Mouse (Mus musculus) liver, embryonic 15.5 days (tissue): Measurements from ENCODE around the gene Adipoq. TPM values are rescaled to one million over a fixed set of nuclear protein-coding genes. Genes with fewer than 3 reads are reported as not detected.
"Not testable (repeated sequence)": the region's sequence is repeated elsewhere in the genome, so short reads cannot be mapped to it uniquely, and the experiment has no call there.

Experiments used
- ATAC-seq: fragments of 200-750 bp; cut with Nextera tagmentation; 2 replicates; pipeline ENCODE4 v1.8.0; 2017; ENCODE audit warnings: moderate number of reproducible peaks, mild to moderate bottlenecking, moderate library complexity; ENCODE audit not compliant: insufficient read depth
- H3K27ac ChIP-seq: fragments of 300-500 bp; sonication (generic); replicated peaks from 2 replicates; pipeline ENCODE4 v1.5.1; 2015; ENCODE audit warnings: mild to moderate bottlenecking, inconsistent platforms
- H3K27me3 ChIP-seq: fragments of 300-500 bp; sonication (generic); 2 replicates; pipeline ENCODE4 v1.6.1; 2015; ENCODE audit warnings: mild to moderate bottlenecking, inconsistent platforms
- H3K36me3 ChIP-seq: fragments of 300-500 bp; sonication (generic); replicated peaks from 2 replicates; pipeline ENCODE4 v1.6.1; 2015; ENCODE audit warnings: moderate library complexity, mild to moderate bottlenecking, inconsistent platforms
- H3K4me1 ChIP-seq: fragments of 300-500 bp; sonication (generic); replicated peaks from 2 replicates; pipeline ENCODE4 v1.6.1; 2015; ENCODE audit warnings: inconsistent platforms
- H3K4me2 ChIP-seq: fragments of 300-500 bp; sonication (generic); 2 replicates; pipeline ENCODE4 v1.6.1; 2015; ENCODE audit warnings: moderate library complexity, mild to moderate bottlenecking, inconsistent platforms
- H3K4me3 ChIP-seq: fragments of 300-500 bp; sonication (generic); replicated peaks from 2 replicates; pipeline ENCODE4 v1.5.1; 2015; ENCODE audit warnings: mild to moderate bottlenecking, inconsistent platforms
- H3K9ac ChIP-seq: fragments of 300-500 bp; sonication (generic); 2 replicates; pipeline ENCODE4 v1.6.1; 2015; ENCODE audit warnings: moderate library complexity, mild to moderate bottlenecking, inconsistent platforms
- H3K9me3 ChIP-seq: fragments of 300-500 bp; sonication (generic); replicated peaks from 2 replicates; pipeline ENCODE4 v1.6.1; 2016; ENCODE audit warnings: inconsistent platforms
- WGBS: fragments of 180-500 bp; shearing (Covaris S2); methylation state at CpG from one replicate; pipeline ENCODE4 v1.1.7; 2015; ENCODE audit warnings: mixed read lengths; ENCODE audit not compliant: insufficient replicate concordance; 5-methylcytosine and 5-hydroxymethylcytosine counted together
- polyA plus RNA-seq: library from polyadenylated mRNA; unstranded; fragments of >200 nt; fragmentation: Nextera tagmentation; extraction: Ambion mirVana; gene quantifications from 2 replicates; pipeline ENCODE4 v1.2.1, GENCODE M21; 2015

Adipoq gene
- polyA plus RNA-seq, 1 experiment from 2014 or later = not detected

DNA sequence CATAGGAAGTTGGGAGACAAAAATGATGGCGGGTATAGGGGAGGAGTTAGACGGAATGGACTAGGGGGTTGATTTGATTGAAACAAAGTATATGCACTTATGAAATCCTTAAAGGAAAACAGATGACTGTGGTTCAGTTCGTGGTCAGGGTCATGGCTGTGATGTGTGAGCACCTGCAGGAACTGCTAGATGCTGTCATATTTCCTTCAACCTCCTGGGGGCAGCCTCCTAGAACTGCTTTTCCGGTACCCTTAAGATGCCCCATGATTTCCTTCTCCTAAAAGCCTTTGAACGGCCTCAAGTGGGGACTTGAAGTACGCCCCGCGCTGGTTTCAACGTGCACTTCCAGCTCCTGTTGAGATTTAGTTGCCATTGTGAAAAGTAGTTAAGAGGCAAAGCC lies 19.1 kb downstream of the Adipoq start:
- Histone ChIP-seq H3K36me3 (no peaks in the 10 kb centered on the region), H3K4me1 (no peaks in the 10 kb centered on the region), H3K27ac (no peak overlapping the region), H3K9me3 (no peaks in the 10 kb centered on the region), H3K4me2 (no peak overlapping the region), H3K4me3 (no peak overlapping the region), H3K27me3 (no peaks in the 10 kb centered on the region), H3K9ac (no peak overlapping the region)
- no peak for ATAC-seq
- 47% methylated on average over 9 of the region's 9 CpGs for WGBS

DNA sequence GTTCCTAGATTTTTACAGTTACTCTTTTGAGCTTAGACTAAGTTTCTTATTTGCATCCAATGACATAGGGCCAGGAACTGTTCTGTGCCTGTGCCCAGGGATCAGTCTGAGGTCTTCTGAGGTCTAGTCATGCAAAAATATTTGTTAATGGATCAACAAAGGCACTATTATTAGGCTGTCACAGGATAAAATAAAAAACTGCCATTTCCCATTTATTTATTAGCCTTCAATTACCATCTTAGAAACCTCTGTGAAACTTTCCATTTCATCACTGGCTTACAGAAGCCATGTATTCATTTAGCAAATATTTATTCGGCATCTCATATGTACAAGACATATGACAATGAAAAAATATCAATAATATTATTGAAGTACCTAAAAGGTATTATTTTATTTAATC lies 20.3 kb downstream of the Adipoq start:
- no peak for ATAC-seq
- no peaks in the 10 kb centered on the region for H3K27me3 ChIP-seq
- WGBS = 63% methylated on average over 1 of the region's 1 CpGs
- no peaks in the 10 kb centered on the region for H3K4me1 ChIP-seq
- no peak overlapping the region for H3K27ac ChIP-seq
- H3K4me2 ChIP-seq = no peak overlapping the region
- no peak overlapping the region for H3K4me3 ChIP-seq
- no peak overlapping the region for H3K9ac ChIP-seq
- H3K36me3 ChIP-seq = no peaks in the 10 kb centered on the region
- no peaks in the 10 kb centered on the region for H3K9me3 ChIP-seq

- Histone ChIP-seq H3K27ac (no peak overlapping the region), H3K27me3 (no peaks in the 10 kb centered on the region)
- WGBS = 18% methylated on average over 5 of the region's 5 CpGs
Measured at GRCm38 (mm10) chr16:23167079-23167478, 20.7 kb downstream of the Adipoq start.

DNA sequence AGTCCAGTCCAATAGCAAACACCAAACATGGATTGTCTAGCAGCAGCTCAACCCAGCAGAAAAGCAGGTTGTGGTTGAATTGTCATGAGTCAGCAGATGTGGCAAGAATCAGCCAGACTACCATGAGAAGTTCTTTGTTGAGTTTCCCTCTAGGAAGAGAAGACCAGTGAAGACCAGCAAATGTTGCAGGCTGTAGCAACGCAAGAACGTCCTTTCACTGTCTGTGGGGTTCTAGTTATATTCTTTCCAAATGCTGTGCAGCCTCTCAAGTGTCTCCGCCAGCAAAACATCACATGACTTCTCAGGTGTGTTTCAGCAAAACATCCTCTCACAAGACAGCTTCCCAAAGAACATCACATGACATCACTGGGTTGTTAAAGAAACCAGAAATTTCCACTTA lies 24.5 kb downstream of the Adipoq start:
- H3K9ac ChIP-seq = no peak overlapping the region
- no peaks in the 10 kb centered on the region for H3K27me3 ChIP-seq
- no peak overlapping the region for H3K4me3 ChIP-seq
- WGBS = 64% methylated on average over 3 of the region's 3 CpGs
- no peak for ATAC-seq
- no peaks in the 10 kb centered on the region for H3K36me3 ChIP-seq
- no peaks in the 10 kb centered on the region for H3K9me3 ChIP-seq
- no peak overlapping the region for H3K27ac ChIP-seq
- H3K4me1 ChIP-seq = no peaks in the 10 kb centered on the region
- no peak overlapping the region for H3K4me2 ChIP-seq

More at GRCm38 (mm10) chr16:23167079-23167478, 20.7 kb downstream of the Adipoq start:
- Histone ChIP-seq H3K4me1 (no peaks in the 10 kb centered on the region), H3K4me3 (no peak overlapping the region), H3K9me3 (no peaks in the 10 kb centered on the region), H3K9ac (no peak overlapping the region), H3K4me2 (no peak overlapping the region), H3K36me3 (no peaks in the 10 kb centered on the region)
- no peak for ATAC-seq

GRCm38 (mm10) chr16:23173904-23174303 lies 27.6 kb downstream of the Adipoq start:
- no peak overlapping the region for H3K27ac ChIP-seq
- no peaks in the 10 kb centered on the region for H3K36me3 ChIP-seq
- no peaks in the 10 kb centered on the region for H3K27me3 ChIP-seq
- no peak for ATAC-seq
- WGBS = 60% methylated on average over 5 of the region's 5 CpGs
- no peak overlapping the region for H3K4me2 ChIP-seq
- H3K4me3 ChIP-seq = no peak overlapping the region
- no peaks in the 10 kb centered on the region for H3K9me3 ChIP-seq
- no peak overlapping the region for H3K9ac ChIP-seq
- no peaks in the 10 kb centered on the region for H3K4me1 ChIP-seq

- H3K4me3 ChIP-seq = no peak overlapping the region
- H3K27ac ChIP-seq = no peak overlapping the region
- H3K9ac ChIP-seq = no peak overlapping the region
- H3K9me3 ChIP-seq = no peaks in the 10 kb centered on the region
- no peak for ATAC-seq
- H3K4me2 ChIP-seq = no peak overlapping the region
- WGBS = 16% methylated on average over 5 of the region's 5 CpGs
- no peaks in the 10 kb centered on the region for H3K4me1 ChIP-seq
- H3K27me3 ChIP-seq = no peaks in the 10 kb centered on the region
- no peaks in the 10 kb centered on the region for H3K36me3 ChIP-seq
Measured at GRCm38 (mm10) chr16:23174855-23175254, 28.5 kb downstream of the Adipoq start.

DNA sequence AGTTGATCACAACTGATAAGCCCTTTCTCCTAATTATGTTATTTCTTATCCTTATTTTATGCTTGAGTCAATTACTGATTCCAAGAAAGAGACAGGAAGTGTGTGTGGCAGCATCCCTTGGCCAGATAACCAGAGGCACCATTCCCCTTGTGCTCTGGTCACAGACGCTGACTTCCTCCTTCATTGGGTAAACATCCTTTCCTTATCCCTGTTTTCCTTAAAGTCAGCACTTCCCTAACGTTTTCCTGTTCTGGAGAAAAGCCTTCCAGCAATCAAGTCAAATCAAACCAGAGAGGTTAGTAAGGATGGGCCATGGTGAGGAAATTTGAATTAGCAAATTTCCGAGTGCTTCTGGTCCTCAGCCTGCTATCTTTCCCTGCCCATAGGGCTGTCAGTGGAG lies 29.6 kb downstream of the Adipoq start:
- no peaks in the 10 kb centered on the region for H3K4me1 ChIP-seq
- H3K4me2 ChIP-seq = no peak overlapping the region
- H3K36me3 ChIP-seq = no peaks in the 10 kb centered on the region
- no peak overlapping the region for H3K27ac ChIP-seq
- no peak overlapping the region for H3K4me3 ChIP-seq
- no peak for ATAC-seq
- 10% methylated on average over 3 of the region's 3 CpGs for WGBS
- no peaks in the 10 kb centered on the region for H3K9me3 ChIP-seq
- H3K27me3 ChIP-seq = no peaks in the 10 kb centered on the region
- no peak overlapping the region for H3K9ac ChIP-seq

DNA sequence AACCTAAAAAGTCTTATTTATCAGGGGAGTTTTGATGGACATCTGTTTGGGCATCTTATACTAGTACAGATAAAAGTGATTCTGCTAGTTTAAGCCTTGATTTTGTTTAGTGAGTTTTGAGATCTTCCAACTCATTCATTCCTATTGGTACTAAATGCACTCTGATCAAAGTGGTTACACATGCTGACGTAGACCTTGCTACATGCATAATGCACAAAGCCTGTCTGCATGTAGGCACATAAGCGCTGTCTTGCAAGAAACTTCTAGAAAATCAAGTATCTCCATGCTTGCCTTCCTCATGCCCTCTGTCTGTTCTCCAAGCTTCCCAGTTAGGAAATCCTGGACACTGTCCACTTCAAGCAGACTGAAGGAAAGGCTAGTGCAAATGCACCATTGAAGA lies 31.5 kb downstream of the Adipoq start:
- H3K27ac ChIP-seq = no peak overlapping the region
- H3K27me3 ChIP-seq = no peaks in the 10 kb centered on the region
- H3K4me1 ChIP-seq = peaks cover 4% of the 10 kb centered on the region; the same call in 1 of the 2 replicates
- H3K4me2 ChIP-seq = no peak overlapping the region
- no peaks in the 10 kb centered on the region for H3K9me3 ChIP-seq
- 67% methylated on average over 2 of the region's 2 CpGs for WGBS
- ATAC-seq = no peak
- H3K36me3 ChIP-seq = no peaks in the 10 kb centered on the region
- no peak overlapping the region for H3K9ac ChIP-seq
- H3K4me3 ChIP-seq = no peak overlapping the region

DNA sequence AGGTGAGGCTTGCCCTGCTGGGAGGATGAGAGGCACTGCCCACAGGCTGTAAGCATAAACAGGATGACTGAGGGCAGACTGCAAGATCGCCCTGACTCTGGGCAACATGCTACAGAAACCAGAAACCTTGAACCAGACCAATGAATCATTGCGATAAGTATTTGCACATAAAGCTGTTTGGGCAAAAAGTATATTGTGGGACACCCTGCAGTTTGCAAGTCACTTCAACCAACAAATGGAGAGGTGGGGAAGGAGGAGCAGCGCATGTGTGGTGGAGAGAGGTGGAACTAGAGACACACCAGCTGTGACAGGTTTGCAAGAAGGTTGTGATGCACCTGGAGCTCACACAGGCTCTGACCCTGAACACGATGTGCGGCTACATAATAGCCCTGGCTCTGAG lies 32.5 kb downstream of the Adipoq start:
- ATAC-seq = no peak
- no peak overlapping the region for H3K9ac ChIP-seq
- H3K27ac ChIP-seq = no peak overlapping the region
- 77% methylated on average over 5 of the region's 5 CpGs for WGBS
- H3K36me3 ChIP-seq = no peaks in the 10 kb centered on the region
- no peaks in the 10 kb centered on the region for H3K27me3 ChIP-seq
- H3K4me1 ChIP-seq = peaks cover 4% of the 10 kb centered on the region; the same call in 1 of the 2 replicates
- H3K4me2 ChIP-seq = no peak overlapping the region
- no peaks in the 10 kb centered on the region for H3K9me3 ChIP-seq
- no peak overlapping the region for H3K4me3 ChIP-seq

GRCm38 (mm10) chr16:23179436-23179835 lies 33.1 kb downstream of the Adipoq start:
- 80% methylated on average over 18 of the region's 18 CpGs for WGBS
- not testable (repeated sequence) for H3K36me3 ChIP-seq, H3K4me1 ChIP-seq, H3K9me3 ChIP-seq, H3K4me3 ChIP-seq, H3K27ac ChIP-seq, H3K9ac ChIP-seq, H3K27me3 ChIP-seq, H3K4me2 ChIP-seq, ATAC-seq

- ATAC-seq = no peak
- Histone ChIP-seq H3K4me2 (no peak overlapping the region), H3K36me3 (no peaks in the 10 kb centered on the region), H3K9me3 (no peaks in the 10 kb centered on the region), H3K27ac (no peak overlapping the region), H3K4me3 (no peak overlapping the region), H3K27me3 (no peaks in the 10 kb centered on the region), H3K9ac (no peak overlapping the region), H3K4me1 (peaks cover 4% of the 10 kb centered on the region; the same call in 1 of the 2 replicates)
- 22% methylated on average over 4 of the region's 4 CpGs for WGBS
Measured at GRCm38 (mm10) chr16:23181054-23181453, 34.7 kb downstream of the Adipoq start.

DNA sequence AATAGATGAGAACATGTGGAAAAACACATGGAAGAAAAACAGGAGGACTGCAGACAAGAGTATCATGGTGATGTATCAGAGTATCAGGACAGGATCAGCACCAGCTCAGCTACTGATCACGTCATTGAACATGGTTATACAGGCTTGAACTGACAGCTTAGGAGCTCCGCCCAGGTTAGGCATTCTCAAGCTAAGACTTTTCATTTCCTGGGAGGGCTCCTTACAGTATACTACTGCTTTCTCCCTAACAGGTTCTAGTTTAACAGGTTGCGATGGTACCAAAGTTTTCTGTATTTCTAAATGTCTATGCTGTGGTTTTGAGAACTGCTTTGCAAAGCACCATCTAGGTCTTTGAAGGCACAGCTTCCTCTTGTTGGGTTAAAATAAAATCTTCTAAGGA lies 35.2 kb downstream of the Adipoq start:
- Histone ChIP-seq H3K36me3 (no peaks in the 10 kb centered on the region), H3K4me1 (peaks cover 4% of the 10 kb centered on the region; the same call in 1 of the 2 replicates), H3K9ac (no peak overlapping the region), H3K4me3 (no peak overlapping the region), H3K4me2 (no peak overlapping the region), H3K9me3 (no peaks in the 10 kb centered on the region), H3K27ac (no peak overlapping the region), H3K27me3 (no peaks in the 10 kb centered on the region)
- WGBS = 23% methylated on average over 3 of the region's 3 CpGs
- no peak for ATAC-seq
